Mouse (Mus musculus): ENCODE data around the gene Fhdc1. TPM values are rescaled to one million over a fixed set of nuclear protein-coding genes. Genes with fewer than 3 reads are reported as not detected.

The Fhdc1 gene
- polyA plus RNA-seq (2015; fragmentation: Nextera tagmentation; extraction: Ambion mirVana), result 5.7 and 7.7 TPM in 2 replicates

GRCm38 (mm10) chr3:84480006-84480897, at the start of gene Fhdc1:
Gene Fhdc1 (minus strand): TSS chr3:84480429.
- H3K4me1 ChIP-seq (ENCODE audit: control insufficient read depth, insufficient read depth, low read depth, low read length), result peaks cover 13% of the 10 kb centered on the region
- no peaks in the 10 kb centered on the region for H3K9me3 ChIP-seq (ENCODE audit: control insufficient read depth, low read length)
- H3K9ac ChIP-seq (ENCODE audit: low read depth, low read length), result peak within 1 kb of the TSS; percentile 84
- peak within 1 kb of the TSS; percentile 70 for H3K4me3 ChIP-seq (ENCODE audit: low read length)
- WGBS, result 0% methylated on average over 79 of the region's 82 CpGs
- peak; percentile 84 for ATAC-seq
- H3K36me3 ChIP-seq (ENCODE audit: control insufficient read depth, insufficient read depth, low read length), result no peaks in the 10 kb centered on the region
- peak within 1 kb of the TSS; percentile 81 for H3K27ac ChIP-seq (ENCODE audit: low read depth, low read length)
- no peaks in the 10 kb centered on the region for H3K27me3 ChIP-seq (replicated peaks; ENCODE audit: control insufficient read depth, insufficient read depth, low read length)
- H3K4me2 ChIP-seq (ENCODE audit: low read length), result peak within 1 kb of the TSS; percentile 94

DNA sequence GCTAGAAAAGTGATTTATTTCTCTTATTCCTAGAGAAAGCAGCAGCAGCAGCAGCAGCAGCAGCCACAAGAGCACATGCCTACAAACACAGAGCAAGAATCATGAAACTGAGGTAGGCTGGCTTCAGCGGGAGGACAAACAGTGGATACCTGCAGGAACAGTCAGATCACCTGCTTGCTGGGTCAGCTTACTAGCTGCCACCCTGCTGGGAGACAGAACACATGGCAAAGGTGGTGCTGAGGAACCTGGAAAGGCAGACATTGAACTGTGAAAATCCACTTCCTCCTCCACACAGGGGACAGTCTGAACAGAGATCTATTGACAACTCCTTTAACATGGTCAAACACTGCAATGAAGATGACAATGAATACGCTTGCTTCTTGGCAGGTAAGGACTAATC, 48.8 kb upstream of the Fhdc1 start:
- ATAC-seq, result no peak
- Histone ChIP-seq H3K4me3 (ENCODE audit: low read length) (no peak overlapping the region), H3K9ac (ENCODE audit: low read depth, low read length) (no peak overlapping the region; the same call in 1 of the 2 replicates), H3K36me3 (ENCODE audit: control insufficient read depth, insufficient read depth, low read length) (no peaks in the 10 kb centered on the region), H3K4me1 (ENCODE audit: control insufficient read depth, insufficient read depth, low read depth, low read length) (no peaks in the 10 kb centered on the region), H3K4me2 (ENCODE audit: low read length) (no peak overlapping the region), H3K27me3 (replicated peaks; ENCODE audit: control insufficient read depth, insufficient read depth, low read length) (no peaks in the 10 kb centered on the region), H3K9me3 (ENCODE audit: control insufficient read depth, low read length) (no peaks in the 10 kb centered on the region), H3K27ac (ENCODE audit: low read depth, low read length) (no peak overlapping the region)
- 88% methylated on average over 2 of the region's 2 CpGs for WGBS

- H3K9me3 ChIP-seq (ENCODE audit: control insufficient read depth, low read length), result no peaks in the 10 kb centered on the region
Observed at GRCm38 (mm10) chr3:84524952-84525351, 44.7 kb upstream of the Fhdc1 start.

DNA sequence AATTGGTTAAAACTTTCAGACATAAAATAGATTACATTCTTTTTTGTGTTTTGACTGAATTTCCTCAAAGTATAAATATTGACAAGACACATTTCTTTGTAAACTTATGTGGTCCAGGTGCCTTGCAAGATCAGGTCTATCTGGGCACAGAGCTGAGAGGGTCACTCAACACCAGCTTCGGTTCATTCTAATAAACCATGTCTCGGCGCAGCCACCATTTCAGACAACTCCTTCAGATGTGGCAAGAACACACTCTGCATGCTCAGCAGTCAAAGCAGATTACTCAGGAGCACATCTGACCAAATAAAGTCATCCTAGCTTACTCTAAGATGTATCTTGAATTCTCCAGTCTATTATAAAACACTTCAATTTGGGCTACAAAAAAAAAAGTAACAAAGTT, 35.9 kb upstream of the Fhdc1 start:
- no peak for ATAC-seq
- no peak overlapping the region for H3K27ac ChIP-seq (ENCODE audit: low read depth, low read length)
- H3K9ac ChIP-seq (ENCODE audit: low read depth, low read length), result no peak overlapping the region
- 88% methylated on average over 3 of the region's 3 CpGs for WGBS
- H3K9me3 ChIP-seq (ENCODE audit: control insufficient read depth, low read length), result no peaks in the 10 kb centered on the region
- no peaks in the 10 kb centered on the region for H3K4me1 ChIP-seq (ENCODE audit: control insufficient read depth, insufficient read depth, low read depth, low read length)
- no peak overlapping the region for H3K4me3 ChIP-seq (ENCODE audit: low read length)
- no peak overlapping the region for H3K4me2 ChIP-seq (ENCODE audit: low read length)
- H3K36me3 ChIP-seq (ENCODE audit: control insufficient read depth, insufficient read depth, low read length), result no peaks in the 10 kb centered on the region
- H3K27me3 ChIP-seq (replicated peaks; ENCODE audit: control insufficient read depth, insufficient read depth, low read length), result no peaks in the 10 kb centered on the region

More at GRCm38 (mm10) chr3:84524952-84525351, 44.7 kb upstream of the Fhdc1 start:
- no peak overlapping the region for H3K9ac ChIP-seq (ENCODE audit: low read depth, low read length)
- no peaks in the 10 kb centered on the region for H3K36me3 ChIP-seq (ENCODE audit: control insufficient read depth, insufficient read depth, low read length)
- no peaks in the 10 kb centered on the region for H3K27me3 ChIP-seq (replicated peaks; ENCODE audit: control insufficient read depth, insufficient read depth, low read length)
- H3K4me1 ChIP-seq (ENCODE audit: control insufficient read depth, insufficient read depth, low read depth, low read length), result no peaks in the 10 kb centered on the region
- H3K27ac ChIP-seq (ENCODE audit: low read depth, low read length), result no peak overlapping the region
- H3K4me3 ChIP-seq (ENCODE audit: low read length), result no peak overlapping the region
- ATAC-seq, result no peak
- no peak overlapping the region for H3K4me2 ChIP-seq (ENCODE audit: low read length)
- 71% methylated on average over 1 of the region's 1 CpGs for WGBS

GRCm38 (mm10) chr3:84512774-84513515, 32.7 kb upstream of the Fhdc1 start:
- Histone ChIP-seq H3K4me3 (ENCODE audit: low read length) (no peak overlapping the region), H3K27me3 (replicated peaks; ENCODE audit: control insufficient read depth, insufficient read depth, low read length) (no peaks in the 10 kb centered on the region), H3K27ac (ENCODE audit: low read depth, low read length) (no peak overlapping the region), H3K9ac (ENCODE audit: low read depth, low read length) (no peak overlapping the region), H3K9me3 (ENCODE audit: control insufficient read depth, low read length) (no peaks in the 10 kb centered on the region), H3K4me1 (ENCODE audit: control insufficient read depth, insufficient read depth, low read depth, low read length) (no peaks in the 10 kb centered on the region), H3K4me2 (ENCODE audit: low read length) (no peak overlapping the region), H3K36me3 (ENCODE audit: control insufficient read depth, insufficient read depth, low read length) (no peaks in the 10 kb centered on the region)
- WGBS, result 76% methylated on average over 6 of the region's 6 CpGs
- no peak for ATAC-seq

GRCm38 (mm10) chr3:84505193-84505592, 25.0 kb upstream of the Fhdc1 start:
- Histone ChIP-seq H3K4me2 (ENCODE audit: low read length) (no peak overlapping the region), H3K36me3 (ENCODE audit: control insufficient read depth, insufficient read depth, low read length) (no peaks in the 10 kb centered on the region)
- whole genome bisulfite sequencing, result 92% methylated on average over 4 of the region's 4 CpGs

GRCm38 (mm10) chr3:84504291-84504690, 24.1 kb upstream of the Fhdc1 start:
- H3K4me2 ChIP-seq (ENCODE audit: low read length), result no peak overlapping the region
- H3K27me3 ChIP-seq (replicated peaks; ENCODE audit: control insufficient read depth, insufficient read depth, low read length), result no peaks in the 10 kb centered on the region
- H3K9me3 ChIP-seq (ENCODE audit: control insufficient read depth, low read length), result no peaks in the 10 kb centered on the region
- H3K27ac ChIP-seq (ENCODE audit: low read depth, low read length), result no peak overlapping the region
- H3K36me3 ChIP-seq (ENCODE audit: control insufficient read depth, insufficient read depth, low read length), result no peaks in the 10 kb centered on the region
- WGBS, result 95% methylated on average over 8 of the region's 8 CpGs
- H3K4me3 ChIP-seq (ENCODE audit: low read length), result no peak overlapping the region
- H3K4me1 ChIP-seq (ENCODE audit: control insufficient read depth, insufficient read depth, low read depth, low read length), result no peaks in the 10 kb centered on the region
- ATAC-seq, result no peak
- H3K9ac ChIP-seq (ENCODE audit: low read depth, low read length), result no peak overlapping the region

More at GRCm38 (mm10) chr3:84505193-84505592, 25.0 kb upstream of the Fhdc1 start:
- ATAC-seq, result no peak
- no peaks in the 10 kb centered on the region for H3K27me3 ChIP-seq (replicated peaks; ENCODE audit: control insufficient read depth, insufficient read depth, low read length)
- H3K4me3 ChIP-seq (ENCODE audit: low read length), result no peak overlapping the region
- H3K4me1 ChIP-seq (ENCODE audit: control insufficient read depth, insufficient read depth, low read depth, low read length), result no peaks in the 10 kb centered on the region
- H3K9me3 ChIP-seq (ENCODE audit: control insufficient read depth, low read length), result no peaks in the 10 kb centered on the region
- H3K27ac ChIP-seq (ENCODE audit: low read depth, low read length), result no peak overlapping the region
- no peak overlapping the region for H3K9ac ChIP-seq (ENCODE audit: low read depth, low read length)

DNA sequence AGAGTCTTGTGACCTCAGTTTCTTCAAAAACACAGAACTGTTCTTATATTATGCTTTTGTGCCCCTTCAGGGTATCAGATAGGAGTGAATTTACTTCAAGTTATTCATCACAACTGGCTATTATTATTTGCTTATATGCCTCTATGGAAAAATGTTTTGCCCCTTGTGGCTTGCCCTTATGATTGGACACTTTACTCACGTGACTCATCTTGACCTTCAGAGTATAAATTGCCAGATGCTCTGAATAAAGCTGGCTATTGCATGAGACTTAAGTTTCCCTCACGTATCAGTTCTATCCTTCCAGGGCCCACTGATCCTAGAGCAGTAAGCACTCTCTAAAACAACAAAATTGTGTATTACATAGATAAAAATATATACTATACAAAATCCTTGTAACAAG, 21.9 kb upstream of the Fhdc1 start:
- Histone ChIP-seq H3K9ac (ENCODE audit: low read depth, low read length) (no peak overlapping the region), H3K27me3 (replicated peaks; ENCODE audit: control insufficient read depth, insufficient read depth, low read length) (no peaks in the 10 kb centered on the region), H3K9me3 (ENCODE audit: control insufficient read depth, low read length) (no peaks in the 10 kb centered on the region), H3K4me1 (ENCODE audit: control insufficient read depth, insufficient read depth, low read depth, low read length) (no peaks in the 10 kb centered on the region), H3K4me2 (ENCODE audit: low read length) (no peak overlapping the region), H3K36me3 (ENCODE audit: control insufficient read depth, insufficient read depth, low read length) (no peaks in the 10 kb centered on the region), H3K27ac (ENCODE audit: low read depth, low read length) (no peak overlapping the region), H3K4me3 (ENCODE audit: low read length) (no peak overlapping the region)
- no peak for ATAC-seq
- 83% methylated on average over 2 of the region's 2 CpGs for WGBS

GRCm38 (mm10) chr3:84500491-84500890, 20.3 kb upstream of the Fhdc1 start:
- 74% methylated on average over 10 of the region's 10 CpGs for WGBS
- H3K4me2 ChIP-seq (ENCODE audit: low read length), result no peak overlapping the region
- H3K9ac ChIP-seq (ENCODE audit: low read depth, low read length), result no peak overlapping the region
- no peak for ATAC-seq
- H3K4me3 ChIP-seq (ENCODE audit: low read length), result no peak overlapping the region
- no peaks in the 10 kb centered on the region for H3K36me3 ChIP-seq (ENCODE audit: control insufficient read depth, insufficient read depth, low read length)
- no peak overlapping the region for H3K27ac ChIP-seq (ENCODE audit: low read depth, low read length)
- H3K4me1 ChIP-seq (ENCODE audit: control insufficient read depth, insufficient read depth, low read depth, low read length), result no peaks in the 10 kb centered on the region
- no peaks in the 10 kb centered on the region for H3K9me3 ChIP-seq (ENCODE audit: control insufficient read depth, low read length)
- no peaks in the 10 kb centered on the region for H3K27me3 ChIP-seq (replicated peaks; ENCODE audit: control insufficient read depth, insufficient read depth, low read length)
